Mouse (Mus musculus) cortical plate, adult 2 months (tissue): Measurements from ENCODE around the gene D130043K22Rik.

Source experiments
- CTCF ChIP-seq: fragments of 200-500 bp; IDR thresholded peaks from 2 replicates; pipeline ENCODE4 v1.5.1; 2011; ENCODE audit warnings: mild to moderate bottlenecking, control low read depth, low read length; ENCODE audit not compliant: insufficient read depth; ENCODE audit errors: extremely low read depth
- POLR2A ChIP-seq: fragments of 200-500 bp; IDR thresholded peaks from 2 replicates; pipeline ENCODE4 v1.6.1; 2011; ENCODE audit warnings: mild to moderate bottlenecking, low read length, control low read depth; ENCODE audit not compliant: insufficient read depth; ENCODE audit errors: extremely low read depth

GRCm38 (mm10) chr13:24892516-24892915 is 47.6 kb downstream of the D130043K22Rik start:
- TF ChIP-seq POLR2A (no peak), CTCF (no peak)
